Mouse (Mus musculus) kidney, embryonic 16.5 days (tissue): ENCODE data around the gene Ada. TPM values are rescaled to one million over a fixed set of nuclear protein-coding genes. Genes with fewer than 3 reads are reported as not detected.
A peak's percentile ranks its signal among the peaks of the same experiment; 100 is the strongest.

Experiments used
- ATAC-seq: fragments of 200-750 bp; cut with Nextera tagmentation; 2 replicates; pipeline ENCODE4 v1.8.0; 2017; ENCODE audit warnings: moderate TSS enrichment; ENCODE audit not compliant: low FRiP score, low TSS enrichment
- H3K27ac ChIP-seq: fragments of 300-500 bp; sonication (generic); 2 replicates; pipeline ENCODE4 v1.5.1; 2014; ENCODE audit warnings: low read length
- H3K27me3 ChIP-seq: fragments of 300-500 bp; sonication (generic); 2 replicates; pipeline ENCODE4 v1.6.1; 2014; ENCODE audit warnings: low read length, control low read depth, mixed read lengths; ENCODE audit not compliant: insufficient read depth
- H3K36me3 ChIP-seq: fragments of 300-500 bp; sonication (generic); 2 replicates; pipeline ENCODE4 v1.6.1; 2014; ENCODE audit warnings: low read length, control low read depth, mixed read lengths; ENCODE audit not compliant: insufficient read depth
- H3K4me1 ChIP-seq: fragments of 300-500 bp; sonication (generic); 2 replicates; pipeline ENCODE4 v1.6.1; 2014; ENCODE audit warnings: low read length, control low read depth, mixed read lengths; ENCODE audit not compliant: insufficient read depth
- H3K4me2 ChIP-seq: fragments of 300-500 bp; sonication (generic); replicated peaks from 2 replicates; pipeline ENCODE4 v1.6.1; 2014; ENCODE audit warnings: low read depth, low read length
- H3K4me3 ChIP-seq: fragments of 300-500 bp; sonication (generic); 2 replicates; pipeline ENCODE4 v1.5.1; 2014; ENCODE audit warnings: mild to moderate bottlenecking, low read length
- H3K9ac ChIP-seq: fragments of 300-500 bp; sonication (generic); replicated peaks from 2 replicates; pipeline ENCODE4 v1.6.1; 2014; ENCODE audit warnings: low read length
- H3K9me3 ChIP-seq: fragments of 300-500 bp; sonication (generic); 2 replicates; pipeline ENCODE4 v1.6.1; 2016; ENCODE audit warnings: low read length, control low read depth
- WGBS: fragments of 180-500 bp; shearing (Covaris S2); extraction: QIAGEN DNeasy Blood & Tissue Kit; methylation state at CpG from one replicate; pipeline ENCODE4 v1.1.7; 2014; 5-methylcytosine and 5-hydroxymethylcytosine counted together
- polyA plus RNA-seq: library from polyadenylated mRNA; unstranded; fragments of >200 nt; fragmentation: Nextera tagmentation; extraction: Ambion mirVana; gene quantifications from 2 replicates; pipeline ENCODE4 v1.2.1, GENCODE M21; 2015

The Ada gene
- polyA plus RNA-seq, 1 experiment from 2014 or later, result 13.3 TPM

DNA sequence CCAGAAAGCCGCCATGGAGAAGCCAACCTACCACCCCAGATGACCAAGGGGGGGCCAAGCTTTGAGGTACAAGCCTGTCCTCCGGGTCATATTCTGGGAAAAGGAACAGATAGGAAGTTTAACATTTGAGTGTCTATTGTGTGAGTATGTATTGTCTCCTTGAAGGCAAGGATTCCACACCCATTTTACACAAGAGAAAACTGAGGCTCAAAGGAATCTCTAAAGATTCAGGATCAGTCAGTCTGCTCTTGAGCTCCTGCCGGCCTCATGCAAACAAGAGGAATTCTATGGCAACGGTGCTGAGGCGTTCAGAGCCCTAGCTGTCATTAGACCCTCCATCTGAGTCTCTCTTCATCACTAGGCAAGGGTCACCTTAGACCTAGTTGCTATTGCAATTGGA lies 7.4 kb downstream of the Ada start:
- no peaks in the 10 kb centered on the region for H3K36me3 ChIP-seq
- H3K27ac ChIP-seq, result no peak overlapping the region
- H3K4me3 ChIP-seq, result no peak overlapping the region
- ATAC-seq, result no peak
- H3K27me3 ChIP-seq, result no peaks in the 10 kb centered on the region; the same call in 1 of the 2 replicates
- H3K9me3 ChIP-seq, result no peaks in the 10 kb centered on the region
- H3K9ac ChIP-seq, result no peak overlapping the region
- no peak overlapping the region for H3K4me2 ChIP-seq
- 68% methylated on average over 5 of the region's 5 CpGs for WGBS
- no peaks in the 10 kb centered on the region for H3K4me1 ChIP-seq

DNA sequence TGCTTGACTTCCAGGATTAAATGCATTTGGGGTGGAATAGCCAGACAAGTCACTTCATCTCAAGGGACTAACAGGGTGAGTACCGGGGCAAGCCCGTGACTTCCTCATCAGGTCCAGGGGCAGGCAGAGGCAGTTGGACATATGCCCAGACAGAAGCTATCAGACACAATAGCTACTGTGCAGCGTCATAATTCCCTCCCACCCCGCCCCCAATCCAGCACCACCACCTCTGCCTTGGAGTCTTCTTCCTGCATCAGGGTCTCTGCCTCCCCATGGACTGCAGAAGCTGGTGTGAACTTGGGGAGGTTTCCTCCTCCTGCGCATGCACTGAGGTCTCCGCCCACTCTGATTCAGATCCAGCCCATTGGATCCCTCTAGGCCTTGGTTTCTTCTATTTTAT lies 14.1 kb downstream of the Ada start:
- H3K4me2 ChIP-seq, result no peak overlapping the region
- ATAC-seq, result peak; percentile 57; the same call in 1 of the 2 replicates
- H3K27me3 ChIP-seq, result no peaks in the 10 kb centered on the region
- H3K27ac ChIP-seq, result 0 out of 2 replicates have a peak overlapping the region, but pooled peaks have one; percentile 2
- no peaks in the 10 kb centered on the region for H3K9me3 ChIP-seq
- H3K4me1 ChIP-seq, result no peaks in the 10 kb centered on the region
- H3K36me3 ChIP-seq, result peaks cover 8% of the 10 kb centered on the region; the same call in 1 of the 2 replicates
- no peak overlapping the region for H3K9ac ChIP-seq
- WGBS, result 67% methylated on average over 6 of the region's 6 CpGs
- no peak overlapping the region for H3K4me3 ChIP-seq

DNA sequence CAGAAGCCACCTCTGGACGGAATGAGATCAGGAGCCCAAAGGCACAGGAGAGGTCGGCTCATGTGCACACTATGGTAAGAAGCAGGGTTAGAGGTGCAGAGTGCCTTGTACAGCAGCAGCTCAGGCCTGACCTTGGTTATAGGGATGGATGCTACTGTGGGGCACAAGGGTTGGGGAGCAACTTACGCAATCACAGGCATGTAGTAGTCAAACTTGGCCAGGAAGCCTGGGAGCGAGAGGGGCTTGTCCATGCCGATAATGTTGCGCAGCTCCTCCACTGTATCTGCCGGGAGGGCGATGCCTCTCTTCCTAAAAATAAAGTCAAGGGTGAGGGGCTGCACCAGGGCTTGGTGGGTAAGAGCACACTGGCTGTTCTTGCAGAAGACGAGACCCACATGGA lies 14.9 kb downstream of the Ada start:
- no peak overlapping the region for H3K27ac ChIP-seq

DNA sequence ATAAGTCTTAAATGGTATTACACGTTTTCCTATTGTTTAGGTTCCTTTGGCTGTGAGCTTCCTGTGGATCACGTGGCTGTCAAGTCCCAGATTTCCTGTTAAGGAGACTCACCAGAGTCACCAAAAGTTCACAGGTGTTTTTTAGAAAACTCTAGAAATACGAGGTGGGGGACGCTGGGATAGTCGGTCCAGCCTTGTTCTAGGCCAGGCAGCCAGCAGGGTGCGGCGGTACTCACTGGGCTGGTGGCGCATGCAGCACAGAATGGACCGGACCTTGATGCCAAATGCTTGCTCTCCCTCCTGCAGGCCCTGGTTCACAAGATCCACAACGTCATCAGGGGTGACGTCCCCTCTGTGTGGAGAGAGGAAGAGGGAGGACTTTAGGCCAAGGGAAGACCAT lies 18.0 kb downstream of the Ada start:
- no peak for ATAC-seq
- H3K27me3 ChIP-seq, result no peaks in the 10 kb centered on the region
- H3K4me3 ChIP-seq, result no peak overlapping the region
- H3K9ac ChIP-seq, result no peak overlapping the region
- WGBS, result 78% methylated on average over 10 of the region's 11 CpGs
- H3K4me1 ChIP-seq, result no peaks in the 10 kb centered on the region
- H3K4me2 ChIP-seq, result no peak overlapping the region
- H3K36me3 ChIP-seq, result peaks cover 10% of the 10 kb centered on the region; the same call in 1 of the 2 replicates
- H3K27ac ChIP-seq, result no peak overlapping the region
- no peaks in the 10 kb centered on the region for H3K9me3 ChIP-seq

More for the DNA sequence above, 14.9 kb downstream of the Ada start:
- ATAC-seq, result no peak
- no peaks in the 10 kb centered on the region for H3K9me3 ChIP-seq
- 90% methylated on average over 9 of the region's 9 CpGs for WGBS
- H3K36me3 ChIP-seq, result peaks cover 9% of the 10 kb centered on the region; the same call in 1 of the 2 replicates
- no peaks in the 10 kb centered on the region for H3K27me3 ChIP-seq
- no peak overlapping the region for H3K4me3 ChIP-seq
- no peak overlapping the region for H3K4me2 ChIP-seq
- H3K4me1 ChIP-seq, result no peaks in the 10 kb centered on the region
- no peak overlapping the region for H3K9ac ChIP-seq

DNA sequence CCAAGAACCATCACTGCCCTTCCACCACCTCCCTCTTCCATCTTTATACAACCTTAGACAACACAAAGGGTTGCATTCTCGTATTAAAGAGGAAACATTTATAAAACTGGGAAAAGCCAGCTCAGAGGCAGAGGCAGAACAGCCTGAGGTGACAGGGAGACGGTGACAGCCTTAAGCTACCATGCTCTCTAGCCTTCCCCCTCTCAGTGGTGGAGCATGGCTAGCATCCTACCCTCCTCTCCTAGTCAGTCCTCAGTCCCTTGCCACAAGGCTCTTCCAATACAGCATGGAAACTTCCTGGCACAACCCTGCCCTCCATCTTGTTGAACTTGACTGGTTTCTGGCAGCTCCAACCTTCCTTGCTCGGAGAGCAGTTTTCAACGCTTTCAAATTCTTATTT lies 21.7 kb downstream of the Ada start:
- Histone ChIP-seq H3K4me2 (no peak overlapping the region), H3K9ac (no peak overlapping the region), H3K4me3 (no peak overlapping the region), H3K9me3 (no peaks in the 10 kb centered on the region), H3K36me3 (peaks cover 15% of the 10 kb centered on the region), H3K4me1 (no peaks in the 10 kb centered on the region), H3K27me3 (no peaks in the 10 kb centered on the region), H3K27ac (no peak overlapping the region)
- ATAC-seq, result no peak
- 86% methylated on average over 4 of the region's 4 CpGs for WGBS

DNA sequence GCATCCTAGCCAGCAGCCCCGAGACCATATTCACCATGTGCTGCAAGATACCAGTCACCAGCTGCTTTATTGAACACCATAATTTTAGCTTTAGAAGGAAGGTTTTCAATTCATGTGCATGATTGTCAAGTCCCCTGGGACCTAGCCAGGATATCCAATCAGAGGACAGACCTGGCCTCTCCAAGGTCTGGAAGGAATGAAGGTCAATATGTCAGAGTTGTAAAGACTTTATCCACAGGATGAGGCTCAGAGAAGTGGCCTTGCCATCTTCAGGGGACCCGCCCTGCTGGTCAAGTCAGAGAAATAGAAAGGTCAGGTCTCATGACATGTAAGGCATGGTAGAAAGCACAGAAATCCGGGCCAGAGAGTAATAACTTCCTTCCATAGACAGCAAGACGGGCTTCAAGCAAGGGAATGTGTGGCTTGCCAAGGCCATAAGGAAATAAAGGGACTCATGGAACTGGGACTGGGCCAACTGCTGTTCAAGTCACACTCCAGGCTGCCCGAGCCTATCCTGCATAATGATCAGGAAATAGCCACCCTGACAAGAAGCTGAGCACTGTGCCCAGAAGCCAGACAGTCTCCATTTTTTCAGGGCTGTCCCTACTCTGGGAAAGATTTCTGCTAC lies 23.2 kb downstream of the Ada start:
- Histone ChIP-seq H3K4me3 (no peak overlapping the region), H3K27ac (no peak overlapping the region), H3K4me2 (no peak overlapping the region), H3K9ac (no peak overlapping the region), H3K4me1 (no peaks in the 10 kb centered on the region), H3K9me3 (no peaks in the 10 kb centered on the region), H3K36me3 (peaks cover 12% of the 10 kb centered on the region), H3K27me3 (no peaks in the 10 kb centered on the region)
- 68% methylated on average over 5 of the region's 5 CpGs for WGBS
- no peak for ATAC-seq

DNA sequence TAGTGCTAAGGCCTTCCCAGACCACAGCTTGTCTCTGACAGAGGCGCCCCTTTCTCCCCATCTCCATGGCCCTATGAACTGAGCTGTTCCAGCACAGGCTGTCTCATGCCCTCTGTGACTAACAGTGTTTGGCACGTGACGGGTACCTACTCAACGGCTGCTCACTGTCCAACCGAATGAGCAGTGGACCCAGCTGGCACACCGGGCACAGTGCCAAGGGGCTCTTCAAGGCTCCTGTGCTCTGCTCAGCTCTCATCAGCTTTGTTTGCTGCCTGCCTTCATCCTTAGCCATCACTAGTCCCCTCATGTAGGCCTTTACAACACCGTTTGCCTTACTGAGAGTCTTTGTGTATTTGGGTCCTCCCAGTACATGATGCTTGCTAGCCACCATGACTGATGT lies 27.5 kb downstream of the Ada start:
- Histone ChIP-seq H3K9me3 (no peaks in the 10 kb centered on the region), H3K27ac (no peak overlapping the region), H3K27me3 (no peaks in the 10 kb centered on the region), H3K4me2 (no peak overlapping the region), H3K4me1 (no peaks in the 10 kb centered on the region), H3K4me3 (no peak overlapping the region), H3K9ac (no peak overlapping the region), H3K36me3 (peaks cover 15% of the 10 kb centered on the region)
- WGBS, result 89% methylated on average over 7 of the region's 7 CpGs
- ATAC-seq, result no peak

DNA sequence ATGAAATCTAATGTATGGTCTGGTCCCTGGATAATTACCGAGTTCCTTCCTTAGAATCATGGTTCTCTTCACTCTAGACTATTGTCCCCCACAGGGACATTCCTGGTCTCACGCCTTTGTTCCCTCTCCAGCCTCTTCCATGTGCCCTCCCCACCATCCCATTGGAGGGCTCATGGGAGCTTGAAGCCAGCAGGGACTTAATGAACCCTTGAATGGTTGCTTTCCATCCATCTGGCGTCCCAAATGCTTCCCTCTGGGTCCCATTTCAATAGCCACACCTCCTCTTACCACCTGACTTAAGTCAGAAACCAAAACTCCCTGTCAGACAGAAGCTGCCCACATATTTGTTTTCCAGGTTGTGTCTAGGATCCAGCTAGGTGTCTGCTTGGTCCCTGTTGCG lies 30.4 kb downstream of the Ada start:
- no peak overlapping the region for H3K4me2 ChIP-seq
- H3K9me3 ChIP-seq, result no peaks in the 10 kb centered on the region
- WGBS, result 47% methylated on average over 4 of the region's 4 CpGs
- peaks cover 11% of the 10 kb centered on the region for H3K36me3 ChIP-seq
- no peaks in the 10 kb centered on the region for H3K27me3 ChIP-seq
- no peak overlapping the region for H3K4me3 ChIP-seq
- peaks cover 9% of the 10 kb centered on the region; the same call in 1 of the 2 replicates for H3K4me1 ChIP-seq
- H3K9ac ChIP-seq, result no peak overlapping the region
- peak; percentile 16; the same call in 1 of the 2 replicates for ATAC-seq
- no peak overlapping the region for H3K27ac ChIP-seq

DNA sequence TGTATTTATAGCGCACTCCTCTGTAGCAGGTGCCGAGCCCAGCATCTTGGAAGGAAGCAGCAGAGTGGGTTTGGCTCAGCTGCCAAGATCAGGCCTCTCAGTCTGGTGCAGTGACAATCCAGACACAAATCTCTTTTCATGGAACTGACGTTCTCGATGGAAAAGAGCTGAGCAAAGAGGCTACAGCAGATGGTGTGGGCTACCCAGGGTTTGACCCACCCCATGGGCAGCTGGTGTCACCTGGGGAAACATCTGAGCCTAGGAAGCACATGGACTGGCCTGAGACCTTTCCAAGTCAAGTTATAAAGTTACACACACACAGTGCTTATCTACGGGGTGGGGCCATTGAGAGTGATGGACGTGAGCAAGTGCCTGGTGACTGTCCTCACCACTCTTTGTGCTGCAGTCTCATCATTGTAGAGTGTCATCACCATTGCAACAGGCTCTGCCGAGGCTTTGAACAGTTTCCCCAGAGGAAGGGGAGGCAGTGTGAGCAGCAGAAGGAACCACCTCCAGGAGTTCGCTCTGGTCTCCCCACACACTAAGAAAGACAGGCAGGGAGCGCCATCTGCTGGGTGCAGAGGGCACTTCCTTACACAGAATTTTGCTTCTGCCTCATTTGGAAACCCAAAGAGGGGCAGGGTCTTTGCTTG lies 31.0 kb downstream of the Ada start:
- WGBS, result 40% methylated on average over 9 of the region's 9 CpGs
- Histone ChIP-seq H3K4me3 (no peak overlapping the region), H3K27ac (no peak overlapping the region), H3K9me3 (no peaks in the 10 kb centered on the region), H3K9ac (no peak overlapping the region), H3K36me3 (peaks cover 11% of the 10 kb centered on the region; the same call in 1 of the 2 replicates), H3K4me1 (peaks cover 9% of the 10 kb centered on the region; the same call in 1 of the 2 replicates), H3K27me3 (no peaks in the 10 kb centered on the region), H3K4me2 (no peak overlapping the region)
- ATAC-seq, result peak; percentile 79

DNA sequence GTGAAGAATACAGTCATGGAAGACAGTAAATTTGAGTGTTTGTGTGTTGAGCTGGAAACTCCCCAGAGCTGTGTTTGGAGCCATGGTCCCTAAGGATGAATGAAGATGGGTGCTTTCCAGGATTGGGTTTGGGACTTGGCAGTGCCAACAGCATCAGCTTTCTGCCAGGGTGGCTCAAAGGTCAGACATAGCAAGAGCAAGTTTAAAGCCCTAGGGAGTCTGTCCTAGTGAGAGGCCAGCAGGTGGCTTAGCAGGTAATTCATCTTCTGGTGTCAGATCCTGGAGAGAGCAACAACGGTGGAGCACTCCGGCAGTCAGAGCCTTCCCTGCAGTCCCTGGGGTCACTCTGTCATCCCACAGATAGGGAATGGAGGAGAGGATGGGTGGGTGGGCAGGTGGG lies 31.5 kb downstream of the Ada start:
- Histone ChIP-seq H3K27ac (no peak overlapping the region), H3K9me3 (no peaks in the 10 kb centered on the region), H3K36me3 (peaks cover 11% of the 10 kb centered on the region; the same call in 1 of the 2 replicates), H3K4me2 (no peak overlapping the region), H3K27me3 (no peaks in the 10 kb centered on the region), H3K4me3 (no peak overlapping the region), H3K9ac (no peak overlapping the region), H3K4me1 (peaks cover 9% of the 10 kb centered on the region; the same call in 1 of the 2 replicates)
- 14% methylated on average over 2 of the region's 2 CpGs for WGBS
- ATAC-seq, result no peak
